In the genomic region with DNA sequence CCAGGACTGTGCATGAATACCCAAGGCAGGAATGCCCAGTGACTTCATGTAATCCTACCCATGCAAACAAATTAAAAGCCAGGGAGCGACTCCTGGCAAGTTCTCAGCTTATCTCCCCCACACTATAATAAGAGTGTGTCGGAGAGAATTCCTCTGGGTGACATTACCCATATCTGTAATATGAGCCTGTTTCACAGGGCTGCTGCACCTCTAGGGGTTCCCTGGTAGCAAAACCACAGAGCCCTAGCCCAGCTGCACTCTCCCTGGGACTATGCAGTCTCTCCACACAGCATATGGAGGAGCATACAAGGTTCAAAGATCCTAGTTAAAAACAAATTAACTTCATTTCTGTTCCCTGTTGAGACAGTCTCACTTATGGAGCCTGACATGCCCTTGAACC, we compare ENCODE assay signal across 15 mouse cellular contexts. TPM values are rescaled to one million over a fixed set of nuclear protein-coding genes. Genes with fewer than 3 reads are reported as not detected.
A peak's percentile ranks its signal among the peaks of the same experiment; 100 is the strongest.
DNase-seq lines count a peak whose midpoint lies in the region; ATAC-seq and TF ChIP-seq lines count a peak whose summit lies in the region.
"Had no signal": no experiment of that assay in that cellular context is flagged by ENCODE, and none has a peak within 500 bp of the region (broad histone marks: within the 10 kb centered on the region; RNA-seq: fewer than 3 reads in every experiment).

No protein-coding gene starts in this region.

- peaks cover 3% of the 10 kb centered on the region; the same call in 1 of the 2 replicates for H3K4me1 ChIP-seq in limb, embryonic 14.5 days (ENCODE audit: control insufficient read depth, insufficient read depth, low read length)
- H3K4me1 ChIP-seq in limb, embryonic 10.5 days = 0 out of 2 replicates have a peak, but pooled peaks cover 6% of the 10 kb centered on the region
- peaks cover 12% of the 10 kb centered on the region for H3K4me1 ChIP-seq in embryonic facial prominence, embryonic 13.5 days
- H3K4me1 ChIP-seq in heart, embryonic 12.5 days (replicated peaks) = peaks cover 49% of the 10 kb centered on the region
- H3K4me1 ChIP-seq in midbrain, embryonic 10.5 days = no peaks in the 10 kb centered on the region
- H3K4me1 ChIP-seq in hindbrain, embryonic 10.5 days (replicated peaks) = no peaks in the 10 kb centered on the region
- H3K4me1 ChIP-seq: forebrain, embryonic 12.5 days; hindbrain, embryonic 12.5 days had no signal

- no peak for TF ChIP-seq POLR2A in limb, embryonic 14.5 days (IDR thresholded peaks at IDR 0.05; ENCODE audit: borderline replicate concordance, extremely low read depth, insufficient read depth, insufficient read length)
- no peak for TF ChIP-seq POLR2A in myocyte (IDR thresholded peaks at IDR 0.05; ENCODE audit: insufficient read length, low read depth)

- ATAC-seq in limb, embryonic 14.5 days (ENCODE audit: low FRiP score, low read depth) = peak; percentile 53; the same call in 1 of the 2 replicates
- ATAC-seq in embryonic facial prominence, embryonic 13.5 days (ENCODE audit: insufficient number of reproducible peaks, insufficient read depth, low FRiP score, low TSS enrichment, low read depth) = peak; percentile 78; the same call in 1 of the 2 replicates
- ATAC-seq in heart, embryonic 12.5 days (ENCODE audit: insufficient number of reproducible peaks, low FRiP score) = peak; percentile 64
- ATAC-seq in megakaryocyte progenitor cell, adult 5-6 weeks (replicated peaks; ENCODE audit: poor library complexity) = no peak
- ATAC-seq: intestine, postnatal 0 days had no signal

- no peak overlapping the region for H3K9ac ChIP-seq in limb, embryonic 14.5 days (ENCODE audit: low read depth, low read length, severe bottlenecking)
- H3K9ac ChIP-seq in embryonic facial prominence, embryonic 13.5 days = no peak overlapping the region
- H3K9ac ChIP-seq in heart, embryonic 12.5 days = peak overlapping the region; percentile 28; the same call in 1 of the 2 replicates
- H3K9ac ChIP-seq: forebrain, embryonic 12.5 days; hindbrain, embryonic 12.5 days; liver, embryonic 14.5 days had no signal

- H3K4me2 ChIP-seq in limb, embryonic 14.5 days (replicated peaks; ENCODE audit: low read depth, low read length, severe bottlenecking) = no peak overlapping the region
- H3K4me2 ChIP-seq in embryonic facial prominence, embryonic 13.5 days = no peak overlapping the region
- H3K4me2 ChIP-seq in heart, embryonic 12.5 days = no peak overlapping the region
- peak overlapping the region; percentile 62 for H3K4me2 ChIP-seq in myocyte (ENCODE audit: low read depth)
- H3K4me2 ChIP-seq: forebrain, embryonic 12.5 days; hindbrain, embryonic 12.5 days had no signal

- 27% methylated on average over 2 of the region's 2 CpGs for WGBS in limb, embryonic 14.5 days
- WGBS in limb, embryonic 10.5 days = 58% methylated on average over 2 of the region's 2 CpGs
- WGBS in embryonic facial prominence, embryonic 13.5 days = 15% methylated on average over 2 of the region's 2 CpGs
- WGBS in heart, embryonic 12.5 days = 18% methylated on average over 2 of the region's 2 CpGs
- 80% methylated on average over 2 of the region's 2 CpGs for WGBS in midbrain, embryonic 10.5 days
- 66% methylated on average over 2 of the region's 2 CpGs for WGBS in hindbrain, embryonic 10.5 days

- no peaks in the 10 kb centered on the region for H3K27me3 ChIP-seq in limb, embryonic 14.5 days (ENCODE audit: control insufficient read depth, insufficient read depth, low read length)
- no peaks in the 10 kb centered on the region for H3K27me3 ChIP-seq in limb, embryonic 10.5 days (ENCODE audit: low read depth, poor library complexity, severe bottlenecking)
- H3K27me3 ChIP-seq in embryonic facial prominence, embryonic 13.5 days = no peaks in the 10 kb centered on the region
- no peaks in the 10 kb centered on the region for H3K27me3 ChIP-seq in heart, embryonic 12.5 days (replicated peaks)
- no peaks in the 10 kb centered on the region for H3K27me3 ChIP-seq in myocyte (ENCODE audit: control insufficient read depth, insufficient read depth, insufficient read length)
- no peaks in the 10 kb centered on the region for H3K27me3 ChIP-seq in midbrain, embryonic 10.5 days (ENCODE audit: low read depth, poor library complexity, severe bottlenecking)
- H3K27me3 ChIP-seq in hindbrain, embryonic 10.5 days (ENCODE audit: insufficient read depth, poor library complexity, severe bottlenecking) = no peaks in the 10 kb centered on the region
- H3K27me3 ChIP-seq: CH12.LX; forebrain, embryonic 12.5 days; hindbrain, embryonic 12.5 days; megakaryocyte, embryonic 14.5 days had no signal

- H3K9me3 ChIP-seq in limb, embryonic 14.5 days (ENCODE audit: control insufficient read depth, low read length) = no peaks in the 10 kb centered on the region
- H3K9me3 ChIP-seq in limb, embryonic 10.5 days (replicated peaks) = no peaks in the 10 kb centered on the region
- no peaks in the 10 kb centered on the region for H3K9me3 ChIP-seq in embryonic facial prominence, embryonic 13.5 days
- H3K9me3 ChIP-seq in heart, embryonic 12.5 days (replicated peaks) = no peaks in the 10 kb centered on the region
- no peaks in the 10 kb centered on the region for H3K9me3 ChIP-seq in midbrain, embryonic 10.5 days (replicated peaks)
- no peaks in the 10 kb centered on the region for H3K9me3 ChIP-seq in hindbrain, embryonic 10.5 days
- H3K9me3 ChIP-seq: forebrain, embryonic 12.5 days; hindbrain, embryonic 12.5 days; megakaryocyte, embryonic 14.5 days had no signal

- no peaks in the 10 kb centered on the region for H3K79me2 ChIP-seq in myocyte (ENCODE audit: control insufficient read depth, insufficient read depth)

- peaks cover 56% of the 10 kb centered on the region for H3K36me3 ChIP-seq in limb, embryonic 14.5 days (ENCODE audit: control insufficient read depth, insufficient read depth, low read length)
- H3K36me3 ChIP-seq in limb, embryonic 10.5 days = peaks cover 73% of the 10 kb centered on the region
- H3K36me3 ChIP-seq in embryonic facial prominence, embryonic 13.5 days = peaks cover 51% of the 10 kb centered on the region
- peaks cover 50% of the 10 kb centered on the region for H3K36me3 ChIP-seq in heart, embryonic 12.5 days
- peaks cover 6% of the 10 kb centered on the region for H3K36me3 ChIP-seq in myocyte (ENCODE audit: control insufficient read depth, insufficient read depth)
- peaks cover 61% of the 10 kb centered on the region for H3K36me3 ChIP-seq in midbrain, embryonic 10.5 days
- peaks cover 65% of the 10 kb centered on the region for H3K36me3 ChIP-seq in hindbrain, embryonic 10.5 days

- no peak overlapping the region for H3K4me3 ChIP-seq in limb, embryonic 14.5 days (replicated peaks; ENCODE audit: low read length)
- H3K4me3 ChIP-seq in limb, embryonic 10.5 days = no peak overlapping the region
- no peak overlapping the region for H3K4me3 ChIP-seq in embryonic facial prominence, embryonic 13.5 days
- no peak overlapping the region for H3K4me3 ChIP-seq in heart, embryonic 12.5 days
- H3K4me3 ChIP-seq in myocyte = no peak overlapping the region
- H3K4me3 ChIP-seq in midbrain, embryonic 10.5 days = no peak overlapping the region
- H3K4me3 ChIP-seq in hindbrain, embryonic 10.5 days = no peak overlapping the region
- H3K4me3 ChIP-seq: forebrain, embryonic 12.5 days; hindbrain, embryonic 12.5 days; megakaryocyte, embryonic 14.5 days had no signal

- H3ac ChIP-seq in myocyte (ENCODE audit: control insufficient read depth, insufficient read length) = no peak overlapping the region

- H3K27ac ChIP-seq in limb, embryonic 14.5 days (replicated peaks; ENCODE audit: low read depth, low read length) = no peak overlapping the region
- H3K27ac ChIP-seq in limb, embryonic 10.5 days = no peak overlapping the region
- peak overlapping the region; percentile 12; the same call in 1 of the 2 replicates for H3K27ac ChIP-seq in embryonic facial prominence, embryonic 13.5 days
- peak overlapping the region; percentile 76 for H3K27ac ChIP-seq in heart, embryonic 12.5 days (ENCODE audit: poor library complexity, severe bottlenecking)
- H3K27ac ChIP-seq in midbrain, embryonic 10.5 days (replicated peaks) = no peak overlapping the region
- no peak overlapping the region for H3K27ac ChIP-seq in hindbrain, embryonic 10.5 days
- H3K27ac ChIP-seq: forebrain, embryonic 12.5 days; hindbrain, embryonic 12.5 days; liver, embryonic 14.5 days had no signal

- peak; percentile 20 for DNase-seq in limb, embryonic 14.5 days (ENCODE audit: low spot score)
- no peak for DNase-seq in limb, embryonic 10.5 days (ENCODE audit: low spot score)
- DNase-seq in midbrain, embryonic 10.5 days (ENCODE audit: low spot score) = no peak
- no peak for DNase-seq in hindbrain, embryonic 10.5 days (ENCODE audit: low spot score)
- DNase-seq: adrenal gland, postnatal 10 days had no signal

RNA-seq across cellular contexts. Expression of gene Crlf3, which starts 30.7 kb away (rescaled TPM):
- 33.4 and 34.9 TPM in 2 replicates for polyA plus RNA-seq in limb, embryonic 14.5 days (2012; rRNA removed)
- 44.1 and 45.6 TPM in 2 replicates for polyA plus RNA-seq in limb, embryonic 14.5 days (2014; fragmentation: Nextera tagmentation; extraction: Ambion mirVana)
- polyA plus RNA-seq in limb, embryonic 10.5 days (2016; fragmentation: Nextera tagmentation; extraction: Ambion mirVana) = 57.9 and 58.2 TPM in 2 replicates
- polyA plus RNA-seq in embryonic facial prominence, embryonic 13.5 days (2015; fragmentation: Nextera tagmentation; extraction: Ambion mirVana) = 47.4 and 50.9 TPM in 2 replicates
- 40.1 and 43.5 TPM in 2 replicates for polyA plus RNA-seq in heart, embryonic 12.5 days (2016; fragmentation: Nextera tagmentation; extraction: Ambion mirVana)
- 12.6 TPM for polyA plus RNA-seq in myocyte (2012; fragmentation: generic; extraction: Trizol)
- 28.2 and 30.6 TPM in 2 replicates for polyA plus RNA-seq in midbrain, embryonic 10.5 days (2016; fragmentation: Nextera tagmentation; extraction: Ambion mirVana)
- 24.5 and 38.0 TPM in 2 replicates for polyA plus RNA-seq in hindbrain, embryonic 10.5 days (2016; fragmentation: Nextera tagmentation; extraction: Ambion mirVana)
- 65.2 and 69.4 TPM in 2 replicates for total RNA-seq in megakaryocyte progenitor cell, adult 5-6 weeks (2015)
- 87.4 and 95.7 TPM in 2 replicates for total RNA-seq in megakaryocyte progenitor cell, adult 5-6 weeks (2017)

RNA-seq across cellular contexts. Expression of gene Atad5, which starts 39.1 kb away (rescaled TPM):
- polyA plus RNA-seq in limb, embryonic 14.5 days (2012; rRNA removed) = 13.1 and 13.8 TPM in 2 replicates
- 11.1 and 12.4 TPM in 2 replicates for polyA plus RNA-seq in limb, embryonic 14.5 days (2014; fragmentation: Nextera tagmentation; extraction: Ambion mirVana)
- polyA plus RNA-seq in limb, embryonic 10.5 days (2016; fragmentation: Nextera tagmentation; extraction: Ambion mirVana) = 17.2 and 19.9 TPM in 2 replicates
- polyA plus RNA-seq in embryonic facial prominence, embryonic 13.5 days (2015; fragmentation: Nextera tagmentation; extraction: Ambion mirVana) = 15.2 and 15.8 TPM in 2 replicates
- polyA plus RNA-seq in heart, embryonic 12.5 days (2016; fragmentation: Nextera tagmentation; extraction: Ambion mirVana) = 6.9 and 8.3 TPM in 2 replicates
- polyA plus RNA-seq in myocyte (2012; fragmentation: generic; extraction: Trizol) = 0.58 TPM
- 17.4 and 17.9 TPM in 2 replicates for polyA plus RNA-seq in midbrain, embryonic 10.5 days (2016; fragmentation: Nextera tagmentation; extraction: Ambion mirVana)
- polyA plus RNA-seq in hindbrain, embryonic 10.5 days (2016; fragmentation: Nextera tagmentation; extraction: Ambion mirVana) = 11.5 and 16.2 TPM in 2 replicates
- total RNA-seq in megakaryocyte progenitor cell, adult 5-6 weeks (2015) = 37.0 and 42.8 TPM in 2 replicates
- total RNA-seq in megakaryocyte progenitor cell, adult 5-6 weeks (2017) = 28.2 and 42.1 TPM in 2 replicates

RNA-seq across cellular contexts. Expression of gene Suz12, which starts 57.2 kb away (rescaled TPM):
- polyA plus RNA-seq in limb, embryonic 14.5 days (2012; rRNA removed) = 26.0 and 28.5 TPM in 2 replicates
- polyA plus RNA-seq in limb, embryonic 14.5 days (2014; fragmentation: Nextera tagmentation; extraction: Ambion mirVana) = 20.4 and 22.8 TPM in 2 replicates
- 21.1 and 22.5 TPM in 2 replicates for polyA plus RNA-seq in limb, embryonic 10.5 days (2016; fragmentation: Nextera tagmentation; extraction: Ambion mirVana)
- polyA plus RNA-seq in embryonic facial prominence, embryonic 13.5 days (2015; fragmentation: Nextera tagmentation; extraction: Ambion mirVana) = 24.3 and 28.7 TPM in 2 replicates
- 22.7 and 25.4 TPM in 2 replicates for polyA plus RNA-seq in heart, embryonic 12.5 days (2016; fragmentation: Nextera tagmentation; extraction: Ambion mirVana)
- 8.3 TPM for polyA plus RNA-seq in myocyte (2012; fragmentation: generic; extraction: Trizol)
- 19.7 and 20.6 TPM in 2 replicates for polyA plus RNA-seq in midbrain, embryonic 10.5 days (2016; fragmentation: Nextera tagmentation; extraction: Ambion mirVana)
- 15.5 and 20.0 TPM in 2 replicates for polyA plus RNA-seq in hindbrain, embryonic 10.5 days (2016; fragmentation: Nextera tagmentation; extraction: Ambion mirVana)
- 138 and 147 TPM in 2 replicates for total RNA-seq in megakaryocyte progenitor cell, adult 5-6 weeks (2015)
- total RNA-seq in megakaryocyte progenitor cell, adult 5-6 weeks (2017) = 81.3 and 101 TPM in 2 replicates

Comparison
In these comparisons a context has a peak if more than half of its experiments do, and no peak if none do; other contexts are left out.
1. H3K27ac ChIP-seq: peak in embryonic facial prominence, embryonic 13.5 days (single experiment) and heart, embryonic 12.5 days (single experiment); none in limb, embryonic 14.5 days (single experiment), limb, embryonic 10.5 days (single experiment), midbrain, embryonic 10.5 days (single experiment) and hindbrain, embryonic 10.5 days (single experiment).